Mouse (Mus musculus) urinary bladder, postnatal 4 days (tissue): ENCODE results near the gene Lat.

Experiments used
- DNase-seq, 2 experiments: peaks; one replicate each; pipeline ENCODE4 v3.0.0; 2021 to 2022; ENCODE audit warnings: low spot score in 2 of 2

Lat gene

DNA sequence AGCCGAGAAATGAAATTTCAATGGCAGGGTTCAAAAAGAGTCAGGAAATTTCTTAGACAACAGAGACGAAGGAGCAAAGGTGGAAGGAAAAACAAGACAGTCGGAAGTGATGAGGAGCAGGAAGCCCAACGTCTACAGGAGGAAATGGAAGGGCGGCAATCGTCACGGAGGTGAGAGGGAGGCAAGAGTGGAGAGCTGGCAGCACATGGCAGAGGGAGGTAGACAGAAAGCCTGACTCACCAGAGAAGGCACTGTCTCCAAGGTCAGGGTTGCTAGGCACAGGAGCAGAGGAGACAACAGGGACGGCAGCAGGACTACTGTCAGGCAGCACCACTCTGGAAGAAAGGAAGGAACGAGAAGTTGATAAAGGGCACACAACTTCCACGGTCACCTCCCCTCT lies 1.7 kb downstream of the Lat start:
- no peak for DNase-seq

DNA sequence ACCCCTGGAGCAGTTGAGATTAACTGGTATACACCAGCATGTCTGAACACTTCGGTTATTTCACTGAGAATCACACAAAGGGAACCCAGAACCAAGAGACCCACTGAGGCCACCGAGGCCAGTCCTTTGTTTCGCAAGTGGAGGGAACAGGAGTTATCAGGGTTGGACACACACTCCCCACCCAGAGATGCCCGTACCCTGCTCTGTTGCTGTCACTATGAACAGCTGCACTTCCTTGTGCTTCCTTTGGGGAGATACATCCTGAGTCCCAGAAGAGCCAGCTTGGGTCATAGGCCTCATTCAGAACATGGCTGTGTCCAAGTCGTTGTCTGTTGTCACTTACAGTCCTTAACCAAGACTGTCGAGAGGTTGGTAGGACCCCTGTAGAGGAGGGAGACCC lies 6.3 kb downstream of the Lat start:
- no peak for DNase-seq

DNA sequence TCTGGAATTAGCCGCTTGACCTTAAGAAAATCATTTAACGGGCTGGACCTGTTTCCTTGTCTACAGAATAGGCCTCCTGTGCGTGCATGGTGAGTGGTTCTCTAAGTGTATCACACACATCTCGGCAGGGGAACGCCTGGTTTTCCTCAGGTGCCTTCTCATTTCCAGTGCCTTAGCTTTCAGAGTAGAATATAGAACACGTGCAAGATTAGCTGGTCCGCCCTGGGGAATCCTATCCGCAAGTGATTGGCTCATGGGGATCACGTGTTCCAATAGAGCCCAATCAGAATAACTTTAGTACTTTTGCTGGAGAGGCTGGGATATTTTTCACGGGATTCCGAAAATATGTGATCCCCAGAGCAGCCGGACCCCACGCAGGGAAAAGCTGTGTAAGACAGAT lies 10.3 kb downstream of the Lat start:
- DNase-seq = no peak

DNA sequence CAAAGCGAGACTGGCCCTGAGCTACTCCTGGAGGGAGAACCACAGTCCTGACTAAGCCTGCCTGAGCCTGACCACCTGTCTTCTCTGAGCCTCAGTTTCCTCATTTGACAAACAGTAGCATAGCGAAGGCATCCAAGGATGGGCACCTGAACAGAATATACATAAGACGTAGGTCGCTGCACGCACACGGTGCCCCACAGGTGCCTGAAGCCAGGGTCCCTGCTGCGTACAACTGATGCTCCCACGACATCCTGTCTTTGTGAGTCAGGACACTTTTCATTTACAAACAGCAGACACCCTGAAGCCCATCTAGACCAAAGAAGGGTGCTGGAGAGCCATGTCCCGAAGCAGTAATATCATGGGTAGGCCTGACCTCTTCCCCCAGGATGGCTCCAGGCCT lies 11.0 kb downstream of the Lat start:
- DNase-seq = no peak

DNA sequence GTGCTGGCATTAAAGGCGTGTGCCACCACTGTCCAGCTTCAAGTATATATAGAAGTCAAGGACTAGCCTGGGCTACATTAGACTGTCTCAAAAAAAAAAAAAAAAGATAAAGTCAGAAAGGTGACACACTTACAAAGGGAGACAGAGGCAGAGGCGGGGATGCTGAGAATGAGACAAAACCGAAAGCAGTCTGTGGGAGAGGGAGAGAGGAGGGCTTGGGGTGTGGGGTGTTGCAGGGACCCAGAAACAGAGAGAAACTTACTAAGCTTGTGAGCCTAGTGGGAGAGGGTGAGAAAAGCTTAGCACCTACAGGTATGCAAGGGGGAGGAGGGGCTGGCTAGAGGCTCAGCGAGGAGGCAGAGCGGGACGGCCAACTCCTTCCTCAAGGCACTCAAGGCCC lies 11.5 kb downstream of the Lat start:
- DNase-seq = no peak

DNA sequence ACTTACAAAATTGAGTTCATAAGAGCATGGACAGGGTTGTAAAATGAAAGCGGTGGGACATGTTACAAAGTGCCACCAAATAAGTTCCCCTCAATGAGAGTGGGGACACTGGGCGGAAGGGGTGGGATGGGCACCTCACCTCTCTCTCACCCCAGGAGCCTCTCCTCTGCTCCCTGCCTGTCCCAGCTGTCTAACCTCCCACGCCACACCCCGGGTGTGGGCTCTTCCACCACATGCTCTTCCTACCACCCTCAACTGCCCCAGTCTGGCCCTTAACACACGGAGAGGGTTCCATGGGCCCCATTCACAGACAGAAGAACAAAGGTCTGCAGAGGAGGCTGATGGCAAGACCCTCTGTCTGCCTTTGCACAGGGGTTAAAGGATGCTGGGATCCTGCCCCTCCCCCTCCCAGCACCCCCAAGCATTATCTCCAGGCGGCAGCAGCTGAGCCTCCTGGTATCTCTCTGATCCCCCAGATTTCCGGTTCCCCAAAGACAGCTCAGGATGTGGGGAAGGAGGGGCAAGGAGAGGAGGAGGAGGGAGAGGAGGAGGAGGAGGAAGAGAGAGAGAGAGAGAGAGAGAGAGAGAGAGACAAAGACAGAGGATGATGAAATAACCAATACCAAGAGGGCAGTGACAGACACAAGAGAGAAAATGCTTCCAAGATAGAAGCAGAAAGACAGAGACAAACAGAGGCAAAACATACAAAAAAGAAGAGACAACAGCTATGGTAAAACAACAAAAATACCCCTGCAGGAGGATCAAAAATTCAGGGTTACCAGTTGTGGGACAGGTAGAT lies 12.4 kb downstream of the Lat start:
- DNase-seq = no peak

DNA sequence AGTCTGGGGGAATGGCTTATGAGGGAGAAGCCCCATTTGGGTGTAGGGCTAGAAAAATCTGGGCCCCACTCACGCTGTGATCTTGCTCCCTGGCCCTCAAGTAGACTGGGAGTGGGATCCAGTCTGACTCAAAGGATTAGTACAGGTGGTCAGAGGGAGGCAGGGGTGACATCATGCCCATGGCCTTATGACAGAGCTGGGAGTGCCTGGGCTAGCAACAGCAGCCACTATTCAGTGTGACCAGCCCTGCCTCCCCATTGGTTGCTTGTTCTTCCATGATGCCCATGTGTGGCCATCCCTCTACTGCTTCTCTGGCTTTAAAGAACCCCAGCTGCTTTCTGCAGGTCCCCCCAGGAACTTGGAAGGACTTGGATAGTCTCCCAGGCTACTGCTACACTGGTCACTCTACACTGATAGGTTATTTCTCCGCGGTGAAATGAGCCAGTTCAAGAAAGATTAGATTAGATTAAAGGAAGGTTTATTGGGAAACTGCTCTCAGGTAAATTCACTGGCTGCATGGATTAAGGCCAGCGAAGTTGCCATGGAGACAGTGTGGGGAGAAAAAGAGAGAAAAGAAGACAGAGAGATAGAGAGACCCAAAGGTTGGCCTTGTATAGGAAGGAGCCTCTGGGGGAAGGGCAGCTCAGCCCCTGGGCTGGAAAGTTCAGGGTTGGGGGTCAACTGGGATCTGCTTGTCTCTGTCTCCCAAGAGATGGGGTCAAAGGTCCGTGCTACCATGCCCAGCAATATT lies 13.3 kb downstream of the Lat start:
- no peak for DNase-seq

DNA sequence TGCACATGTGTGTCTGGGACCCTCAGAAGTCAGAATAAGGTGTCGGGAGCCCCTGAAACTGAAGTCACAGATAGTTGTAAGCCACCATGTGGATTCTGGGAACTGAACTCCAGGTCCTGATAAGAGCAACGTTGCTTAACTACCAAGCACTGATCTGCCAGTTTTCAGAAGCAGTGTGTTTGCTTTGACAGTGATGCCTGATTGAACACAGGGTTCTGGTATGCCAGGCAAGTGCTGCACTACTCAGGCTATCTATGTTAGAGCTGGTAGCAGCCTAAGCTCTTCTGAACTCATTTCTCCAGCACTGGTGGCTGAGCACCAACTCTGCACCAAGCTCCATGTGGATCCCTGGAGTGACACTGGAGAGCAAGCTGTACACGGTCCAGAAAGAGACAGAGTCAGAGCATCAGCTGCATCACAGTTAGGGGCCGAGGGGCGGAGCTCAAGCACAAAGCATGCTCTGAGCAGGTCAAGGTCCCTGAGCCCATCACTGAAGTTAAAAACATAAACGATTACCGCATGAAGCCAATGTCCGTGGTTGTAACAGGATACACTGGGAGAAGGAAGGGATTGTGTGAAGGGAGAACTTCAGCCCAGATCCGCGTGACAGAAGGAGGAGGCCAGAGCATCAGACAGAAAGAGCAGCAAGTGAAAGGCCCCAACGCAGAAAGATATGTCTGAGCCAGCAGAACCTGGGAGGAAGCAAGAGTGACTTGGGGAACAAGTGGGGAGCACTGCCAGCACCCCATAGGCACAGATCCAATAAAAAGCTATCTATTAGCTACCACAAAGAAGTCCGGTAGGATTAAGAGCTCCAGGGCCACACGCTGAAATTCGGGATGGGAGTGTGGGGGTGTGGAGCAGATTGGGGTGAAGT lies 14.4 kb downstream of the Lat start:
- DNase-seq = no peak

DNA sequence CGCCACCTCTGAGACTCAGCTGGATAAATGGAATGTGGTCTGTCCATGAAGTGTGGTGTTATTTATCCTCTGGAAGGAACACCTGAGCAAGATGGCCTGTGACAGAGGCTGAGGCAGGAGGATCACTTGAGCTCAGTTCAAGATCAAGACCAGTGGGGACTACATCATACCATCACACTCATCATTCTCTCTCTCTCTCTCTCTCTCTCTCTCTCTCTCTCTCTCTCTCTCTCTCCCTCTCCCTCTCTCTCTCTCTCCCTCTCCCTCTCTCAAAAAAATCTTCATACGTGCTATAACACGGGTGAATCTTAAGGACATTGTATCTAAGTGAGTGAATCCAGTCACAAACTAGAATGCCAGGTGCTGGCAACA lies 15.4 kb downstream of the Lat start:
- DNase-seq = no peak

DNA sequence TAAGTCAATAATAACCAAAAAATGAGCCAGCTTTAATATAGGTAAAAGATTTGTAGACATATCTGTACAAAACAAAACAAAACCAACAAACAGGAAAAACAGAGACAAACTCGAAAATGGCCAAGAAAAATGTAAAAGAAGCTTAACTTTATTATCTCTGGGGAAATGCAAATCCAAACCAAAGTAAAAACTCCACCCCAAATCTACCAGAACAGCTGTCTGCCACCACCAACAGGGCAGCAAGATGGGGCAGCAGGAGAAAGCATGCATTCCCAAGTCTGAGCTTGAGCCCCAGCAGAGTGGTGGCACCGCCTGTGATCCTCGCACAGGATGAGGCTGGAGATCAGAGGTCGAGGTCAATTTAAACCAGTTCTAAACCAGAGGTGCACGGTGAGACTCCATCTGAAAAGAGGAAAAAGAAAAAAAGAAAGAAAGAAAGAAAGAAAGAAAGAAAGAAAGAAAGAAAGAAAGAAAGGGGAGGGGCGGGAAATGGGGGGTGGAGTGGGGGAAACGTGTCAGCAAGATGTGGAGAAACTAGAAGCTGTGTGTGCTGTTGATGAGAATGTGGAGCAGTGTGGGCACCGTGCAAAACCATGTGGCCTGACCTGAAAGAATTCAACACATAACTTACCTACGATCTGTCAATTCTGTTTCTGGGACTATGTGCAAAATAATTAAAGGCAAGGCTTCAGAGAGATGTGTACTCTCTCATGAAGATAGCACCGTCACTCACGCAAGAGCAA lies 15.9 kb downstream of the Lat start:
- DNase-seq = no peak

DNA sequence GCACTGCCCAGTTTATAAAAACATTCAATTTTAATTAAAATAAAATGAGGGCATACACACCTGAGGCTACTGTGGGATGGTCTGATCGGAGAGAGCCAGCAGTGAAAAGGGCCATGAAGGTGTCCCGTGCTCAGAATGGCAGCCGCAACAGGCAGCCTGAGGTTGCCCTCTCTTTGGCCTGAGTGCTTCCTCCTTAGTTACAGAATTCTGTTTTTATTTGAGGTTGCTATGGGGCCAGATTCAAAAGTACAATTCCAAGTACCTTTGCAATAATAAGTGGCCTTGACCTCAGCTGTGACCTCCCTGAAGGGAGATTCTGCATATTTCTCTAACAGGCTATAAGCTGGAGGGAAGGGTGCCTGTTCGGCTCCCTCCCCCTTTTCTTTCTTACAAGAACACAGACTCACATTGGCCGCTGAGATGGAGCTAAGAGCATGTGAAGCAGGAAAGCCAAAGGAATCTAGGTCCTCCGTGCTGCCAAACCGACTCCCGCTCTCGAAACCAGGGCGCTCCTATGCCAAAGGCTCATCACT lies 17.9 kb downstream of the Lat start:
- DNase-seq = no peak

DNA sequence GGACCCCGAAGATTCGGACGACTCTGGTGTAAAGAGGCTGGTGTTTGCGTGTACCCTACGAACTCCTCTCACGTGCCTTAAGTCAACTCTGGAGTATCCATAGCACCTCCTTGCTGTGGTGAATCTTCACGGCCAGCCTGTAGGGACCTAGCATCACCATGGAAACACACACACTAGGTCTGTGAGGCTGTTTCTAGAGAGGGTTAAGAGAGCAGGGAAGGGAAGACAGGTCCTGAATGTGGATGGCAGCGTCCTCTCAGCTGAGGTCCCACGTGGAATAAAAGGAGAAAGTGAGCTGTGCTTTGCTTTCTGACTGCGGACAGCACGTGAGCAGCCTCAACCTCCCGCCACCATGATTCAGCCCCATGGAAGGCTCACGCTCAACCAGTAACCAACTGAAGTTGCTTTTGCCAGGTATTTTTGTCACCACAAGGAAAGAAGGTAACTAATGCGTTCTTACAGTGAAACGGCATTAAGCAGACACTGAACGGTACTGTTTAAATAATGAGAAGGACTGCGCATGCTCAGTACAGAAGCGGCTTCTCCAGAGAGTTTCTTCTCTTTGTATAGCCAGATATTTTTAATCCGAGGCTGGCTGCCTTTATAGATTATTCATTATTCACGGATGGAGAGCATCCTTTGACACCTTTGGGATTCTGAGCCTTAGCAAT lies 18.5 kb downstream of the Lat start:
- no peak for DNase-seq

DNA sequence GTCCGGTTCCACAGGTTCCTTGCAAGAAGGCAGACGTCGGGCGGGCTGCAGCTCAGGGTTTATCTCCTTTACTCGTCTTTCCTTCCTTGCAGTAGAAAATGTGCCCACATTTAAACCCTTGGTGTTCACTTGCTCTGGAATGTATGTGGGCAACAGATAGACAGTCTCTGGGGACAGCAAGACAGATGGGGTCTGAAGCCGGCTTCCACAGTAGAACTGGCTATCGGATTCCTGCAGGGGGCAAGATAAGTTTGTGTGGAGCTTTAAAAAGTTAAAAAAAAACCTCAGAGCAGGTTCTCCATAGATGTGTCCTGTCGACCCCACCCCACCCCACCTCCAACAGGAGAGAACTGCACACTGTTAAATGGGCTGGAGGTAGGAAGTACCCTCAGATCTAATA lies 21.1 kb downstream of the Lat start:
- DNase-seq = no peak

DNA sequence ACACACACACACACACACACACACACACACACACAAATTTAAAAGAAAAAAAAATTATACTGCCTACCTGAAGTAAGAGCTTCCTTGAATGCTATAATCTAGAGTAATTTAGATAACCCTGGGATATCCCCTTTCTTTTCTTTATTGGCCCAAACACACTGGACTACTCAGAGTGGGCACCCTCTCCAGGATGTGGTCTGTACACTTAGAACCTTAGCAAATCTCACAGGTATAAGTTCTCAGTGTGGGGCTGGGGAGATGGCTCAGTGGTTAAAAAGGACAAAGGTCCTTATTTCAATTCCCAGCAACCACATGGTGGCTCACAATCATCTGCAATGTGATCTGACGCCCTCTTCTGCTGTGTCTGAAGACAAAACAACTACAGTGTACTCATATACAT lies 22.3 kb downstream of the Lat start:
- no peak for DNase-seq

DNA sequence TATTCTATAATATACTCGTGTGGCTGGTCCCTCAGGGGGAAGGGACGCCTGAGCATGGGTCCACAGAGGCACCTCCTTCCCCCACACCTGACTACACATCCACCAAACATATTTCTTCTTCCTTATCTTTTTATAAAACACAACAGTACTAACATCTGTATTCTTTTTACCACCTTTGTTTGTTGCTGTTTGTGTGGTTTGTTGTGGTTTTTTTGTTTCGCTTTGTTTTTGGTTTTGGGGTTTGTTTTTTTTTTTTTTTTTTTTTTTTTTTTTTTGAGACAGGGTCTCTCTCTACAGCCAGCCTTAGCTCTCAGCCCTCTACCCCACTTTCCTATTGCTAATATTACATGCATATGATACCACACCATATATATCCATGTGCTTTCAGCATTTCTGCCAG lies 23.4 kb downstream of the Lat start:
- DNase-seq = no peak

DNA sequence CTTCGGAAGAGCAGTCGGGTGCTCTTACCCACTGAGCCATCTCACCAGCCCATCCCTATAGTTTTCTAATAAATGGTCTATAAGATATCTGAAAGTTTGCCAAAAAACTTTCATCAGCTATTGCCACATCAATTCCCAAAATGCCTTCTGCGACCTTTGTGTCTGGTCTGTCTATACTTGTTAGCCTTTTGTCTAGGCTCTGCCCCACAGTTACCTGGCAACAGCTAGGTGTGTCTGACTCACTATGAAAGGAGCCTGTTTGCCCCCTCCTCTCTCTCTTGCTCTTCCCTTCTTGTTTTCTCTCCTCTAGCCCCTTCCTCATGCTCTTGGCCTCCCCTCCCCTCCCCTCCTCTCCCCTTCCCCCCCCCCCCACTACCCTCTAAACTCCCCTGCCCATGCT lies 23.8 kb downstream of the Lat start:
- DNase-seq = no peak

DNA sequence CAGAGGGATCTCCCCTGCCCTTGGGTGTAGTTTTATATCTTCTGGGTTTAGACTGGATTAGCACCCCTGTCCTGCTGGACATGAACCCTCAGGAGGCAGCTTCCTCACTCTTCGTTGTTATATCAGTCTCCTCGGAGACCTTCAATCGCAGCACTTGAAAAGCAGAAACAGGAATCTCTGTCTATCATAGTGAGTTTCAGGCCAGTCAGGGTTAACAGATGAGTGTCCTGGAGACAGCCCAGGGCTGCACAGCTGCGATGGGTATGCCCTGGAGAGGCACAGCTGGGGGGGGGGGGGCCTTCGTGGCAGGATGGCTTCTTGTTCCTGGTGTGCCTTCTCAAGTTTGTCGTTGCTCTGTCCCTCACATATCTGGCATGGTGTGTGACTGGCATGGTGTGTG lies 28.5 kb downstream of the Lat start:
- DNase-seq = no peak

DNA sequence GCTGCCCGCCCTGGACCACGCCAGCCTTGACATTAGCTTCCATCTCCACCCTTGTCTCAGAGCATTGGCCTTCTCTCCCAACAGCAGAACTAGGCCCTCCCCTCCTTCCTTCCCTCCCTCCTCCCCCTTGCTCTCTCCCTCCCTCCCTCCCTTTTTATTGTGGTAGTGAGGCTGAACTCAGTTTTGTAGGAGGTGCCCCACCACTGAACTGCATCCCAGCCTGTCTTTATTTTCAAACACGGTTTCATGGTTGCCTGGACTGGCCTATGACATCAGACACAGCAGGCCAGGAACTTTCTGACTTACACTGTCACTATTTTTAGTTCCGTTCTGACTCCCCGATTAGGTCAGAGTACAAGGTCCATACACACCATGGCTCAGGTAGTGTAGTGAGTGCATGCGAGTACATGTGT lies 29.2 kb downstream of the Lat start:
- no peak for DNase-seq

DNA sequence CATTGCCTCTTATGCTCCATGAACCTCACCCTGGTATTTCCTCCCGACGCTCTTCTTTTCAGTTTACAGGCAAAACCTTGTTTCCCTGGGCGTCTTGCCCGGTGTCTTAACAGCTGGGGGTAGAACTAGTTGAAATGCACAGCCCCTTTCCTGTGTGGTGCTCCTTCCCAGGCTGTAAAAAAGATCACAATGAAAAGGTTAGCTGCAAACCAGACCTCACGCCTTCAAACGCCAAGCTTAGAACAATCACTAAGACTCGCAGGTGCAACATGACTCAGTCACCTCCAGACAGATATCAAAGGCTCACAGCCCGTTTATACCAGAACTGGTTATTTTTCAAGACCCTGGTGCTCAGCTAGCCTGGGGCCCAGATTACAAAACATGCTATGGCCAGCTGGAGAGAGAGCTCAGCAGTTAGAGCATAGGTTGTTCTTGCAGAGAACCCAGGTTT lies 29.8 kb downstream of the Lat start:
- DNase-seq = no peak

DNA sequence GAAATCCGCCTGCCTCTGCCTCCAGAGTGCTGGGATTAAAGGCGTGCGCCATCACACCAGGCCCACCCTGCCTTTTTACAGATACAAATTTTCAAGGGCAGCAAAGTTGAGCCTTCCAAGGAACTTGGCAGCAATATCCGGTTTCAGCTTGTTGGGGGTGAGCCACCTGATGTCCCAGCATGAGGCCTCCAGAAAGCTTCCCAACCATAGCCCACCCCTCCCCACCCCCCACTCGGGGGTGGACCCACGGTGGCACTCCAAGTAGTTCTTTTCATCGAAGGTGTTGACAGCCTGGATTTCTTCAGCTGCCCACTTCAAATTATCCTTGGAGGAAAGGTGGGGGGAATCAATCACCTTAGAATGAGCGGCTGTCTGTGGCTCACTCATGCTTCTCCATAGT lies 30.5 kb downstream of the Lat start:
- no peak for DNase-seq

DNA sequence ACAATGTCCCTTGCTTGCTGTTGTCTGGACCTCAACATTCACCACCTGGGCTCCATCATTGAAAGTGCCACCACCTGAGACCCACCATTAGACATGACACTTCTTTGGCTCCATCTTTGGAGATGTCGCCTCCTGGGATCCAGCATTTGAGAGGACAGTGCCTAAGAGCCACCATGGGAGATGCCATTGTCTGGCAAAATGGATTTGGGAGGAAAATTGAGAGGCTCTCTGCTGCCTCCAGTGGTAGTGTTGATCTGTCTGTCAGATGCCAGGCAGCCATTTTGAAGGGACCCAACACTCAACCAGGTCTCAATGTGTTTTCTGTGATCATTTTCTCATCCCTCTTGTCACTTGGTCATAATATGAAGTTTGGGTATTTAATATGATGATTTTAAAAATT lies 33.8 kb downstream of the Lat start:
- no peak for DNase-seq
